Mouse (Mus musculus) erythroblast, embryonic 14.5 days (primary cell): ENCODE results near the gene H2-M2. TPM values are rescaled to one million over a fixed set of nuclear protein-coding genes. Genes with fewer than 3 reads are reported as not detected.
"Not testable (repeated sequence)": the region's sequence is repeated elsewhere in the genome, so short reads cannot be mapped to it uniquely, and the experiment has no call there.

Experiments
- H3K27me3 ChIP-seq: 2 replicates; pipeline ENCODE4 v1.6.1; 2012; ENCODE audit warnings: inconsistent platforms; ENCODE audit not compliant: control insufficient read depth
- H3K36me3 ChIP-seq: 2 replicates; pipeline ENCODE4 v1.6.1; 2012; ENCODE audit warnings: mild to moderate bottlenecking, inconsistent platforms; ENCODE audit not compliant: control insufficient read depth
- H3K4me1 ChIP-seq: 2 replicates; pipeline ENCODE4 v1.6.1; 2012; ENCODE audit warnings: inconsistent platforms; ENCODE audit not compliant: control insufficient read depth
- H3K4me3 ChIP-seq: replicated peaks from 2 replicates; pipeline ENCODE3; 2012; ENCODE audit warnings: moderate library complexity, mild to moderate bottlenecking, inconsistent platforms
- H3K9me3 ChIP-seq: 2 replicates; pipeline ENCODE4 v1.6.1; 2012; ENCODE audit warnings: low read length, inconsistent platforms, mixed read lengths; ENCODE audit not compliant: control insufficient read depth
- GATA1 ChIP-seq: IDR thresholded peaks from 2 replicates; pipeline ENCODE4 v1.6.1; 2012; ENCODE audit warnings: low read length, inconsistent platforms, mixed read lengths
- TAL1 ChIP-seq: IDR thresholded peaks from 3 replicates; pipeline ENCODE4 v1.6.1; 2012; ENCODE audit warnings: low read length, inconsistent platforms, mixed read lengths
- polyA plus RNA-seq: library from polyadenylated mRNA; stranded (reverse); fragments of >175 nt; gene quantifications from 2 replicates; pipeline ENCODE4 v1.2.3, GENCODE M21; 2012

H2-M2 gene
- not detected in 2 replicates for polyA plus RNA-seq

- no peak for TF ChIP-seq TAL1
- no peak for TF ChIP-seq GATA1
- H3K4me3 ChIP-seq = no peak within 1 kb of the TSS
Measured at GRCm38 (mm10) chr17:37483452-37483851, at the start of gene H2-M2. Gene H2-M2, minus strand, starts transcription at chr17:37483552.

GRCm38 (mm10) chr17:37525427-37525826 lies 42.1 kb upstream of the H2-M2 start:
- H3K4me3 ChIP-seq, H3K4me1 ChIP-seq, H3K9me3 ChIP-seq, H3K36me3 ChIP-seq, H3K27me3 ChIP-seq: not testable (repeated sequence)

More at GRCm38 (mm10) chr17:37483452-37483851, at the start of gene H2-M2:
- Histone ChIP-seq H3K27me3 (no peaks in the 10 kb centered on the region), H3K4me1 (no peaks in the 10 kb centered on the region), H3K36me3 (no peaks in the 10 kb centered on the region), H3K9me3 (peaks cover 12% of the 10 kb centered on the region)

GRCm38 (mm10) chr17:37524612-37525011 lies 41.3 kb upstream of the H2-M2 start:
- not testable (repeated sequence) for H3K9me3 ChIP-seq, H3K36me3 ChIP-seq, H3K4me1 ChIP-seq, H3K27me3 ChIP-seq, H3K4me3 ChIP-seq

GRCm38 (mm10) chr17:37507730-37508129 lies 24.4 kb upstream of the H2-M2 start, which contains the start of gene Olfr111:
Gene Olfr111, plus strand, starts transcription at chr17:37508030.
- H3K36me3 ChIP-seq = no peaks in the 10 kb centered on the region
- H3K27me3 ChIP-seq = no peaks in the 10 kb centered on the region
- no peaks in the 10 kb centered on the region for H3K4me1 ChIP-seq
- peaks cover 4% of the 10 kb centered on the region for H3K9me3 ChIP-seq
- TF ChIP-seq GATA1 (no peak), TAL1 (no peak)
- no peak within 1 kb of the TSS for H3K4me3 ChIP-seq

- H3K36me3 ChIP-seq = no peaks in the 10 kb centered on the region
- TF ChIP-seq GATA1 (no peak), TAL1 (no peak)
- H3K4me3 ChIP-seq = no peak within 1 kb of the TSS
- H3K27me3 ChIP-seq = no peaks in the 10 kb centered on the region
- no peaks in the 10 kb centered on the region; the same call in none of the 2 replicates for H3K9me3 ChIP-seq
- no peaks in the 10 kb centered on the region for H3K4me1 ChIP-seq
Measured at GRCm38 (mm10) chr17:37491930-37492518, 8.7 kb upstream of the H2-M2 start, which contains the start of gene Olfr110. Gene Olfr110, plus strand, starts transcription at chr17:37492468.

GRCm38 (mm10) chr17:37458616-37459015 lies 24.7 kb downstream of the H2-M2 start, which contains the start of gene Olfr109:
Gene Olfr109, plus strand, starts transcription at chr17:37458916.
- no peaks in the 10 kb centered on the region for H3K36me3 ChIP-seq
- no peaks in the 10 kb centered on the region for H3K4me1 ChIP-seq
- TF ChIP-seq TAL1 (no peak), GATA1 (no peak)
- no peak within 1 kb of the TSS for H3K4me3 ChIP-seq
- H3K9me3 ChIP-seq = no peaks in the 10 kb centered on the region
- H3K27me3 ChIP-seq = no peaks in the 10 kb centered on the region

GRCm38 (mm10) chr17:37445180-37445579 lies 38.2 kb downstream of the H2-M2 start, which contains the start of gene Olfr108:
Gene Olfr108, plus strand, starts transcription at chr17:37445480.
- H3K4me3 ChIP-seq = no peak within 1 kb of the TSS
- TF ChIP-seq TAL1 (no peak), GATA1 (no peak)
- H3K9me3 ChIP-seq = no peaks in the 10 kb centered on the region

More at GRCm38 (mm10) chr17:37445180-37445579, 38.2 kb downstream of the H2-M2 start, which contains the start of gene Olfr108:
- no peaks in the 10 kb centered on the region for H3K27me3 ChIP-seq
- H3K36me3 ChIP-seq = no peaks in the 10 kb centered on the region
- no peaks in the 10 kb centered on the region for H3K4me1 ChIP-seq

Other genes with a start within 250 kb of the H2-M2 start
- not detected in 2 replicates for gene Olfr97, start 246.2 kb downstream of the H2-M2 start, polyA plus RNA-seq
- 0.06 TPM in 1 of 2 replicates, not detected in the other for gene Olfr98, start 219.8 kb downstream of the H2-M2 start, polyA plus RNA-seq
- not detected in 2 replicates for gene H2-M3, start 213.3 kb downstream of the H2-M2 start, polyA plus RNA-seq
- gene Olfr99, start 200.1 kb downstream of the H2-M2 start, polyA plus RNA-seq = not detected in 2 replicates
- gene Olfr101, start 179.2 kb downstream of the H2-M2 start, polyA plus RNA-seq = 0.02 TPM in 1 of 2 replicates, not detected in the other
- not detected in 2 replicates for gene Olfr102, start 166.5 kb downstream of the H2-M2 start, polyA plus RNA-seq
- not detected in 2 replicates for gene Olfr103, start 143.9 kb downstream of the H2-M2 start, polyA plus RNA-seq
- not detected in 2 replicates for gene Olfr104-ps, start 124.0 kb downstream of the H2-M2 start, polyA plus RNA-seq
- not detected in 2 replicates for gene Olfr105-ps, start 104.5 kb downstream of the H2-M2 start, polyA plus RNA-seq
- gene Olfr106-ps, start 93.2 kb downstream of the H2-M2 start, polyA plus RNA-seq = not detected in 2 replicates
- not detected in 2 replicates for gene Olfr107, start 84.3 kb downstream of the H2-M2 start, polyA plus RNA-seq
- gene Olfr108, start 38.1 kb downstream of the H2-M2 start, polyA plus RNA-seq = not detected in 2 replicates
- not detected in 2 replicates for gene Olfr109, start 24.6 kb downstream of the H2-M2 start, polyA plus RNA-seq
- 0.02 TPM in 1 of 2 replicates, not detected in the other for gene Olfr110, start 8.9 kb upstream of the H2-M2 start, polyA plus RNA-seq
- not detected in 2 replicates for gene Olfr111, start 24.5 kb upstream of the H2-M2 start, polyA plus RNA-seq
- not detected in 2 replicates for gene Olfr112, start 85.9 kb upstream of the H2-M2 start, polyA plus RNA-seq
- not detected in 2 replicates for gene Olfr113, start 94.1 kb upstream of the H2-M2 start, polyA plus RNA-seq
- not detected in 2 replicates for gene Olfr114, start 109.2 kb upstream of the H2-M2 start, polyA plus RNA-seq
- not detected in 2 replicates for gene Olfr115, start 143.6 kb upstream of the H2-M2 start, polyA plus RNA-seq
- gene Olfr116, start 143.6 kb upstream of the H2-M2 start, polyA plus RNA-seq = not detected in 2 replicates
- not detected in 2 replicates for gene Olfr117, start 180.2 kb upstream of the H2-M2 start, polyA plus RNA-seq
- gene Olfr118, start 183.4 kb upstream of the H2-M2 start, polyA plus RNA-seq = not detected in 2 replicates
- gene Olfr119, start 213.0 kb upstream of the H2-M2 start, polyA plus RNA-seq = not detected in 2 replicates
- not detected in 2 replicates for gene Olfr120, start 238.3 kb upstream of the H2-M2 start, polyA plus RNA-seq